Mouse (Mus musculus): Measurements from ENCODE around the gene Gm9733. TPM values are rescaled to one million over a fixed set of nuclear protein-coding genes. Genes with fewer than 3 reads are reported as not detected.

Gm9733 gene
- polyA plus RNA-seq, 1 experiment from 2014 or later = not detected

DNA sequence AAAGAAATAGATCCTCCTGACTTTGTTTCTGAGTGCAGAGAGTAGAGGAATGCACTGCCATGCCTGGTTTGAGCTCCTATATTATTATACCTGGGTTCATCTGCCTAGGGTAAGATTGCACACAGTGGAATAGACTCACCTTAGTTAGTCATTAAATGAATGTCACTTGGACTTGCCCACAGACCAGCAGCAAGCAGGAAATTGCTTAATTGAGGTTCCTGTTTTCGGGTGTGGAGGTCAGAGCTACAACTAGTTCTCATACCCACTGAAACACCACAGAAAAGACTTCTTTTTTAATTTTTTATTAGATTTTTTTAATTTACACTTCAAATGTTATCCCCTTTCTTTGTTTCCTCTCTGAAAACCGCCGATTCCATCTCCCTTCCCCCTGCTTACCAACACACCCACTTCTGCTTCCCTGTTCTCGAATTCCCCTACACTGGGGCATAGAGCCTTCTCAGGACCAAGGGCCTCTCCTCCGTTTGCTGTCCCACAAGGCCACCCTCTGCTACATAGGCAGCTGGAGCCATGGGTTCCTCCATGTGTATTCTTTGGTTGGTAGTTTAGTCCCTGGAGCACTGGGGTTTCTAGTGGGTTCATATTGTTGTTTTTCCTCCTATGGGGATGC, 56.1 kb downstream of the Gm9733 start:
- Histone ChIP-seq H3K27me3 (replicated peaks; ENCODE audit: control insufficient read depth, insufficient read depth, low read length) (no peaks in the 10 kb centered on the region), H3K9me3 (replicated peaks; ENCODE audit: control insufficient read depth, low read length) (no peaks in the 10 kb centered on the region), H3K4me2 (ENCODE audit: low read length) (no peak overlapping the region), H3K9ac (ENCODE audit: low read length) (no peak overlapping the region), H3K4me3 (ENCODE audit: low read depth, low read length) (no peak overlapping the region), H3K27ac (ENCODE audit: low read depth, low read length) (no peak overlapping the region), H3K4me1 (ENCODE audit: control insufficient read depth, insufficient read depth, low read length) (no peaks in the 10 kb centered on the region), H3K36me3 (ENCODE audit: control insufficient read depth, insufficient read depth, low read length) (no peaks in the 10 kb centered on the region)
- ATAC-seq (no peak), DNase-seq (ENCODE audit: low spot score) (no peak)
- WGBS = 84% methylated on average over 5 of the region's 5 CpGs

GRCm38 (mm10) chr3:15264450-15264849, 67.7 kb downstream of the Gm9733 start:
- H3K4me2 ChIP-seq (ENCODE audit: low read length) = no peak overlapping the region
- no peak overlapping the region for H3K4me3 ChIP-seq (ENCODE audit: low read depth, low read length)
- no peaks in the 10 kb centered on the region for H3K4me1 ChIP-seq (ENCODE audit: control insufficient read depth, insufficient read depth, low read length)
- H3K9ac ChIP-seq (ENCODE audit: low read length) = no peak overlapping the region
- no peaks in the 10 kb centered on the region for H3K27me3 ChIP-seq (replicated peaks; ENCODE audit: control insufficient read depth, insufficient read depth, low read length)
- no peaks in the 10 kb centered on the region for H3K36me3 ChIP-seq (ENCODE audit: control insufficient read depth, insufficient read depth, low read length)
- H3K9me3 ChIP-seq (replicated peaks; ENCODE audit: control insufficient read depth, low read length) = no peaks in the 10 kb centered on the region
- no peak for ATAC-seq
- H3K27ac ChIP-seq (ENCODE audit: low read depth, low read length) = no peak overlapping the region
- peak; percentile 65 for DNase-seq (ENCODE audit: low spot score)
- WGBS = 12% methylated on average over 3 of the region's 3 CpGs

- no peak for DNase-seq (ENCODE audit: low spot score)
- H3K9ac ChIP-seq (ENCODE audit: low read length) = no peak overlapping the region
- H3K4me1 ChIP-seq (ENCODE audit: control insufficient read depth, insufficient read depth, low read length) = no peaks in the 10 kb centered on the region
- H3K27ac ChIP-seq (ENCODE audit: low read depth, low read length) = no peak overlapping the region
- H3K9me3 ChIP-seq (replicated peaks; ENCODE audit: control insufficient read depth, low read length) = no peaks in the 10 kb centered on the region
- H3K4me3 ChIP-seq (ENCODE audit: low read depth, low read length) = no peak overlapping the region
- WGBS = 60% methylated on average over 6 of the region's 6 CpGs
- H3K36me3 ChIP-seq (ENCODE audit: control insufficient read depth, insufficient read depth, low read length) = no peaks in the 10 kb centered on the region
- ATAC-seq = no peak
- H3K27me3 ChIP-seq (replicated peaks; ENCODE audit: control insufficient read depth, insufficient read depth, low read length) = no peaks in the 10 kb centered on the region
- H3K4me2 ChIP-seq (ENCODE audit: low read length) = no peak overlapping the region
These were observed 76.4 kb downstream of the Gm9733 start for GRCm38 (mm10) chr3:15255726-15256125.

Other genes with a start within 250 kb of the Gm9733 start
- not detected in 2 replicates for gene Sirpb1a, start 94.2 kb upstream of the Gm9733 start, polyA plus RNA-seq (2014; fragmentation: Nextera tagmentation; extraction: Ambion mirVana)
- not detected in 2 replicates for gene Sirpb1b, start 242.8 kb upstream of the Gm9733 start, polyA plus RNA-seq (2014; fragmentation: Nextera tagmentation; extraction: Ambion mirVana)

Data from forebrain, embryonic 14.5 days (tissue).